Mouse (Mus musculus) heart, postnatal 0 days (tissue): Measurements from ENCODE around the gene Dusp16.

Experiments used
- CTCF ChIP-seq: IDR thresholded peaks from 2 replicates; pipeline ENCODE4 v1.5.1; 2016; ENCODE audit warnings: antibody characterized with exemption, control low read depth, low read depth
- EP300 ChIP-seq: IDR thresholded peaks from 2 replicates; pipeline ENCODE4 v1.6.1; 2016; ENCODE audit warnings: antibody characterized with exemption, low read depth

DNA sequence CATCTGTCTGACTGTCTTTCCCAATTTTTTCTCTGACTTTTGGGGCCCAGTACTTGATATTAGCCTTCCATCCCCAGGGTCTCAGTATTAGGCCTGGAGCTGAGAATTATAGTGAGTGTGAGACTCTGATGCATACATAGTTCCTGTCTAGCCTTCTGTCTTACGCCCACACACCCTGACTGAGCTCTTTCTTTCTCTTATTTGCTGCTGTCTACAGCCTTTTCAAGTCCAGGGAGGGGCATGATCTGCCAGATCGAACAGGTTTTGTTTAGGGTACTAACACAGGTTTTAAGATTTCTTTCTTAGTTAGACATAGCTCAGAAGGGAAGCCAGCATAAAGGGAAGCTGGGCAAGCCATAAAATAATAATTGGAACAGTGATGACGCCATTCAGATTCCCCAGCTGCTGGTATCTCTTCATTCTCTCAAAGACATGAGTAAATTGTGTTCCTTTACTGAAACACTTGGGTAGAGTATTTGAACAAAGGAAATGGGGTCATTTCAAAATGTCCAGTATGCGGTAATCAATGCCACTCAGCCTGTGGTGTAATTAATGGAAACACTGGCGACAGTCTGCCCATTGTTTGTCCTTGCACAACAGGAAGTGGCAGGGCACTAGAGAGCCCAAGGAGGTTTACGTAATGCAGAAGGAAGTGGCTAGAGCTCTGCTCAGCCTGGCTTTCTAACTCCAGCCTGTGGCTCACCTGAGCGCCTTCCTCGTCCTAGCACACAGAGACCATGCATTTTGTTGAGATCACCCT is 91.8 kb downstream of the Dusp16 start:
- TF ChIP-seq CTCF (no peak), EP300 (no peak)
